Mouse (Mus musculus) ES-E14 (cell line): ENCODE results near the gene Eif3g. TPM values are rescaled to one million over a fixed set of nuclear protein-coding genes. Genes with fewer than 3 reads are reported as not detected.
A peak's percentile ranks its signal among the peaks of the same experiment; 100 is the strongest.

Experiments used
- DNase-seq: peaks from one replicate; pipeline ENCODE4 v3.0.0-alpha.2; 2013; ENCODE audit warnings: low read depth, low spot score
- H3K27ac ChIP-seq: 2 replicates; pipeline ENCODE4 v1.5.1; 2012; ENCODE audit warnings: low read depth, mild to moderate bottlenecking, low read length, moderate library complexity, mixed read lengths; ENCODE audit not compliant: poor library complexity, insufficient read depth, severe bottlenecking
- H3K36me3 ChIP-seq: 2 replicates; pipeline ENCODE4 v1.6.1; 2012; ENCODE audit warnings: mild to moderate bottlenecking, low read length, moderate library complexity, mixed read lengths; ENCODE audit not compliant: control insufficient read depth, poor library complexity, insufficient read depth, severe bottlenecking
- H3K4me1 ChIP-seq, 2 experiments: fragments of 150-350 bp in 1 of 2; sonication (generic) in 1 of 2; 2 replicates each; pipeline ENCODE4 v1.6.1; 2012; ENCODE audit warnings: low read length in 2 of 2, mild to moderate bottlenecking in 1 of 2, mixed read lengths in 1 of 2; ENCODE audit not compliant: control insufficient read depth in 2 of 2, insufficient read depth in 2 of 2, poor library complexity in 1 of 2
- H3K4me3 ChIP-seq, 2 experiments: fragments of 150-350 bp in 1 of 2; sonication (generic) in 1 of 2; 2 replicates each; pipeline ENCODE4 v1.5.1; 2012; ENCODE audit warnings: low read length in 2 of 2, low read depth in 1 of 2, mild to moderate bottlenecking in 1 of 2, mixed read lengths in 1 of 2; ENCODE audit not compliant: insufficient read depth in 1 of 2, poor library complexity in 1 of 2, severe bottlenecking in 1 of 2
- H3K9ac ChIP-seq: 2 replicates; pipeline ENCODE4 v1.6.1; 2012; ENCODE audit warnings: low read depth, mild to moderate bottlenecking, low read length, mixed read lengths; ENCODE audit not compliant: poor library complexity, insufficient read depth, severe bottlenecking
- H3K9me3 ChIP-seq: fragments of 150-350 bp; sonication (generic); 2 replicates; pipeline ENCODE4 v1.6.1; 2012; ENCODE audit warnings: low read depth, mild to moderate bottlenecking, low read length; ENCODE audit not compliant: control insufficient read depth, insufficient read depth
- CHD2 ChIP-seq: IDR thresholded peaks from 2 replicates; pipeline ENCODE4 v1.6.1; 2014; ENCODE audit warnings: mild to moderate bottlenecking, low read depth, low read length, inconsistent platforms
- HCFC1 ChIP-seq: IDR thresholded peaks from 2 replicates; pipeline ENCODE4 v1.6.1; 2012; ENCODE audit warnings: low read length, inconsistent platforms, borderline replicate concordance; ENCODE audit not compliant: insufficient read depth
- MAFK ChIP-seq: IDR thresholded peaks from 2 replicates; pipeline ENCODE4 v1.6.1; 2014; ENCODE audit warnings: mild to moderate bottlenecking, low read depth, low read length, inconsistent platforms; ENCODE audit not compliant: insufficient read depth
- ZC3H11A ChIP-seq: IDR thresholded peaks from 2 replicates; pipeline ENCODE4 v1.6.1; 2012; ENCODE audit warnings: low read depth, mild to moderate bottlenecking, inconsistent platforms, low read length, borderline replicate concordance
- ZNF384 ChIP-seq: IDR thresholded peaks from 2 replicates; pipeline ENCODE4 v1.6.1; 2012; ENCODE audit warnings: low read depth, low read length, inconsistent platforms
- in situ Hi-C, 2 experiments: fragments of 600-800 bp; cut with MboI; formaldehyde crosslinking; loops; one replicate each; pipeline ENCODE4 v1.15.1; 2025; ENCODE audit warnings: low sequenced_read_pairs in 2 of 2, inconsistent platforms in 1 of 2; ENCODE audit not compliant: unreplicated experiment in 2 of 2
- total RNA-seq: library from RNA; depleted of rRNA; stranded (reverse); fragments of 300-350 nt; gene quantifications from 2 replicates; pipeline ENCODE4 v1.2.3, GENCODE M21; 2012

Eif3g gene
- total RNA-seq, 1 experiment, result 239 TPM

GRCm38 (mm10) chr9:20890411-20890810 lies 8.0 kb downstream of the Eif3g start:
- H3K27ac ChIP-seq, result no peak overlapping the region
- DNase-seq, result no peak
- H3K9me3 ChIP-seq, result no peaks in the 10 kb centered on the region
- H3K4me3 ChIP-seq, result peak overlapping the region in 1 of 2 experiments; percentile 2; a peak in 1 of 4 replicates
- peak overlapping the region; percentile 21; the same call in 1 of the 2 replicates for H3K9ac ChIP-seq
- peaks cover 60% of the 10 kb centered on the region for H3K36me3 ChIP-seq
- in situ Hi-C loops, result loop anchor here in 1 of 2 experiments (10.0 kb wide), 1 partner anchor 114 kb away; the partner anchor contains the start of gene Mrpl4
- peaks cover 0 to 23% of the 10 kb centered on the region in 2 experiments; a peak in 1 of 4 replicates for H3K4me1 ChIP-seq
- TF ChIP-seq CHD2, result no peak
- TF ChIP-seq MAFK, result no peak
- TF ChIP-seq ZNF384, result no peak
- no peak for TF ChIP-seq HCFC1
- TF ChIP-seq ZC3H11A, result no peak

DNA sequence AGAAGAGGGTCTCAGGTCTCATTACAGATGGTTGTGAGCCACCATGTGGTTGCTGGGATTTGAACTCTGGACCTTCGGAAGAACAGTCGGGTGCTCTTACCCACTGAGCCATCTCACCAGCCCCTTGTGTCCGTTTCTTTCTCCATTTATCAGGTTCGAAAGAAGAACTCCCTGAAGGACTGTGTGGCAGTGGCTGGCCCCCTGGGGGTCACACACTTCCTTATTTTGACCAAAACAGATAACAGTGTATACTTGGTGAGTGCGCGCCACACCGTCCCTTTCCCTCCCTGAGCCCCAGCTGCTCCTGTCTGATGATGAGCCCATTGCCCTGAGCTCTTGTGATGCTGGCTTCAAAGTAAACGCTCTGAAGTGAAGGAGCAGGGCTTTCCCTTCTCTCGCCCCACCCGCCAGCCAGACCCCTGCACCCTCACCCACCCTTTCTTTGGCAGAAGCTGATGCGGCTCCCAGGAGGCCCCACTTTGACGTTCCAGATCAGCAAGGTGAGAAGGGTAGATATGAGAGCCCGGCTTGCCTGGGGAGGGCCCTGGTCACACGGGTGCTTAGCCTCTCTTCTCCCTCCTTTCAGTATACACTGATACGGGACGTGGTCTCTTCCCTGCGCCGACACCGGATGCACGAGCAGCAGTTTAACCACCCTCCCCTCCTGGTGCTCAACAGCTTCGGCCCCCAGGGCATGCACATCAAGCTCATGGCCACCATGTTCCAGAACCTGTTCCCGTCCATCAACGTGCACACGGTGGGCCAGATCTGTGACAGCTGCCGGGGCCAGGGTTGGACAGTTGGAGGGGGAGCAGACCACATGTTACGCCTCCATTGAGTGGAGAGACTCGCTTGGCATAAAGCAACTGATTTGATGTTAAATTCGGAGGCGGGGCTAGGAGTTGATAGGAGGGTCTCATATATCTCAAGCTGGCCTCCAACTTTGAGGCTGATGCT lies 9.0 kb downstream of the Eif3g start:
- peaks cover 51% of the 10 kb centered on the region for H3K36me3 ChIP-seq
- TF ChIP-seq CHD2 (no peak), MAFK (no peak), HCFC1 (no peak), ZC3H11A (no peak), ZNF384 (no peak)
- H3K9ac ChIP-seq, result peak overlapping the region; percentile 97
- in situ Hi-C loops, result loop anchor here in 1 of 2 experiments (10.0 kb wide), 1 partner anchor 115 kb away; the partner anchor contains the start of gene Mrpl4
- peaks cover 0 to 19% of the 10 kb centered on the region in 2 experiments; a peak in 1 of 4 replicates for H3K4me1 ChIP-seq
- no peak for DNase-seq
- H3K9me3 ChIP-seq, result peaks cover 3% of the 10 kb centered on the region; the same call in 1 of the 2 replicates
- H3K4me3 ChIP-seq, result peak overlapping the region; percentile 54 to 96
- peak overlapping the region; percentile 5 for H3K27ac ChIP-seq

DNA sequence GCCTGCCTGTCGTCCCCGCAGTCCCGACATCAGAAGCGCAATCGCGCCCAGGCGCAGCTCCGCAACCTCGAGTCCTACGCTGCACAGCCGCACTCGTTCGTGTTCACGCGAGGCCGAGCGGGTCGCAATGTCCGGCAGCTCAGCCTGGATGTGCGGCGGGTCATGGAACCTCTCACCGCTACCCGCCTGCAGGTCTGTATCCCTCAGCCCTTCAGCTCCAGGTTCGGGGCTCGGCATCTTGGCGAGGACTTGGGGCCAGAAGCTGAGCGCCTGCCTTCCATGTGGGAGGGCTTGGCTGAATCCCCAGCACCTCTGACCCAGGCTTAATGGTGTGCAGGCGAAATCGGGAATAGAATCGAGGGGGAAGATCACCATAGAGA lies 10.0 kb downstream of the Eif3g start:
- no peak for DNase-seq
- peaks cover 0 to 16% of the 10 kb centered on the region in 2 experiments; a peak in 1 of 4 replicates for H3K4me1 ChIP-seq
- H3K9ac ChIP-seq, result peak overlapping the region; percentile 97
- TF ChIP-seq CHD2, result no peak
- no peak for TF ChIP-seq MAFK
- no peak; the same call in 1 of the 2 replicates for TF ChIP-seq HCFC1
- TF ChIP-seq ZNF384, result no peak
- no peak for TF ChIP-seq ZC3H11A
- H3K9me3 ChIP-seq, result peaks cover 3% of the 10 kb centered on the region; the same call in 1 of the 2 replicates
- in situ Hi-C loops, result no loop called here
- H3K36me3 ChIP-seq, result peaks cover 40% of the 10 kb centered on the region
- H3K4me3 ChIP-seq, result peak overlapping the region; percentile 86 to 96
- peak overlapping the region; percentile 85 for H3K27ac ChIP-seq

GRCm38 (mm10) chr9:20887704-20888385 lies 10.6 kb downstream of the Eif3g start, which contains the start of gene Ppan:
Gene Ppan, plus strand, starts transcription at chr9:20888175.
- Histone ChIP-seq H3K36me3 (peaks cover 35% of the 10 kb centered on the region), H3K4me3 (peak within 1 kb of the TSS; percentile 86 to 96), H3K27ac (peak within 1 kb of the TSS; percentile 88), H3K4me1 (peaks cover 0 to 14% of the 10 kb centered on the region in 2 experiments; a peak in 1 of 4 replicates), H3K9ac (peak within 1 kb of the TSS; percentile 97), H3K9me3 (peaks cover 3% of the 10 kb centered on the region; the same call in 1 of the 2 replicates)
- no peak for TF ChIP-seq ZC3H11A
- peak; percentile 82; the same call in 1 of the 2 replicates for TF ChIP-seq HCFC1
- DNase-seq, result peak; percentile 95
- in situ Hi-C loops, result no loop called here
